Mouse (Mus musculus) frontal cortex, postnatal 14 days (tissue): Measurements from ENCODE around the gene Col18a1.

Source experiments
- DNase-seq, 2 experiments: peaks; one replicate each; pipeline ENCODE4 v3.0.0; 2022; ENCODE audit warnings: low spot score in 2 of 2

Gene Col18a1

DNA sequence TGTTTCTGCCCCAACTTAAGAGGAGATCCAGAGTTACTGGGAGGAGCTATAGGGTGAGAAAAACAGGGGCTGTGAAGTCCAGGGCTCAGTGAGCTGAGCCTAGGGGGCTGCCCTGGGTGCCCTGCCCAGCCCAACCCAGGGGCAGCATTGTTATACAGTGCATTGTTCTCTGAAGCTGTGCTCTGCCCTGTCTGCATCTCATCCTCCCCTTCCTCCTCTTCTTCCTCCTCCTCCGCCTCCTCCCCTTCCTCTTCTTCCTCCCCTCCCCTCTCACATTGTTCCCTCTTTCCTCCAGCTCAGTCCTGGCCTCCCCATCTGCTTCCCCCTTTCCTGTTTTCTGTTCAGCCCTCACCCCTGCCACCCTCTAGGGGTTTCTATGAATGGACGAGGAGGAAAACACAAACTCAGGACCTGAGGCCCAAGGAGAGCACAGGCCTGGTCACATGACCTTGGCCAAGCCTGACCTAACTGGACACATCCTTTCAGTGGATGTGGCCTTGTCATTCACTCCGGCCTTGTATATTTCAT, 16.5 kb upstream of the Col18a1 start:
- no peak for DNase-seq

DNA sequence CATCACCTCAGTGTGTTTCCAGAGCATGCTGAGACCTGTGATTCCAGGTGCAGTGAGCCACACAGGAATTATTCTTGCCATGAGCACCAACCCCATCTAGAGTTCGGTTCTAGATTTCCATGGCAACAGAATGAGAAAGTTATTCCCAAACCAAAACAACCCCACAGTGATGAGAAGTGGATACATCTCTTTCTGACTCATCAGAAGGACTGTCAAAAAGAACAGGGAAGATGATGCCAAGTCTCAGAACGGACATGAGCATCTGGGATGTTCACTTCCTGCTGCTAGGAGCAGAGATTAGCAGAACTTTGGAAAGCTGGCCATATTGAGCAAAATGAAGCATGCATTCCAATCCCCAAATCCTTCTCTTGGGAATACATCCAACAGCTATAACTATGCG, 13.8 kb upstream of the Col18a1 start:
- DNase-seq = no peak

DNA sequence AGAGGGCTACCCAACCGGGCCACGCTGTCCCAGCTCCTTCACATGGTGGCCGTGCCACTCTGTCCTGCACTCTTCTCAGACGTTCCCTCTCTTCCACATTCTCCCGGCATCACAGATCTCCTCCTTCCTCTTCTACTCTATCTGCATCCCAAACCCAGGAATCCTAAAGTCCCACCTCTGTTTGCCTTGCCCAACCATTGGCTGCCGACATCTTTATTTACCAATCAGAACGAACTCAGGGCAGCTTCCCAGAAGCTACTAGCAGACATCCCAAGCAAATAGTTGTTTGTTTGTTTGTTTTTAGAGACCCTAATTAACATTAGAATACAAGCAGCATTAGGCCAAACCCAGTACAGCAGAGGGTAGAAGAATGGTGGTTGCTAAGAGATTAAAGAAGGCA, 12.3 kb upstream of the Col18a1 start:
- no peak for DNase-seq

DNA sequence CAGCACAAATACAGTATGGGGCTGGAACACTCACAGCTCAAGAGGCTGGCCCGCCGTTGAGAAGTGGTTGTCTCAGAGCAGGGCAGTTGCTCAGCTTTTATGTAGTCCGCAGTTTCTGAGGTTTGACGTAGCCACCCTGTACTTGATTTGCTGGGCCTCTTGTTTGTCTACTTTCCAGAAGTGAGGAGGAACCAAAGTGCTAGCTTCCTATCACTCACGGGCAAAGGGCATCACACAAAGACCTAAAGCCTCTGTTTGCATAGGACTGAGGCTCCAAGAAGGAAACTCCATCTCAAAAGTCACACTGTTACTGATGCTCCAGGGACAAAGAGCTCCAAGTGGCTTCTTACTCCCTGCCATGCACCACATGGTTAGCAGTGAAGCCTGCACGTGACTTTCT, 4.1 kb upstream of the Col18a1 start:
- no peak for DNase-seq

DNA sequence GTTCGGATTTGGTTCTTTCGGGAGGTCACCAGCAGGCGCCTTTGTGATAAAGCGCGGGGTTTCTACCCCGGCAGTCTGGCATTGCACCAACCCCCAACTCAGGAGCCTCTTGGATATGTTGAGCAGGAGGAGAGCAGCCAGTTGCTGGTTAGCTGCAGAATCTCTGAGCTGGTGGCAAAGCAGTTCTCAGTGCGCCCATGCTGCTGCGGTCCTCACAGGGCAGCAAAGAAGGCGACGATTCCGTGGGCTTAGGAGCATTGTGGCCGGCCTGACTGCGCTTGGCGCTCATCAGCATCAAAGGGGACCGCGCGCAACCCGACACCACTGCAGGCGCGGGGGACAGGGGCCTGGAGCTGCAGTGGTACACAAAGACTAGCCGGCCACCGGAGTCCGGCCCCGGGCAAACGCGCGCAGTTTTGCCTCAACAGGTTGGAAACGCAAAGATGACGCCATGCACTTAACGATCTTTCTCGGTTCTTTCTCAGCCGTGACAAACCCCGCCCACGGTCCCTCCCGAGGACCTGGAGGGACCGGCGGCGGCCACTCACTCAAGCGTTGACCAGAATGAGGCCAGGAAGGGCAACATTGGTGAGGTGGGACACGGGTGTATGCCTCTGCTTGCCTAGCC, 916 bp downstream of the Col18a1 start:
- DNase-seq = no peak

DNA sequence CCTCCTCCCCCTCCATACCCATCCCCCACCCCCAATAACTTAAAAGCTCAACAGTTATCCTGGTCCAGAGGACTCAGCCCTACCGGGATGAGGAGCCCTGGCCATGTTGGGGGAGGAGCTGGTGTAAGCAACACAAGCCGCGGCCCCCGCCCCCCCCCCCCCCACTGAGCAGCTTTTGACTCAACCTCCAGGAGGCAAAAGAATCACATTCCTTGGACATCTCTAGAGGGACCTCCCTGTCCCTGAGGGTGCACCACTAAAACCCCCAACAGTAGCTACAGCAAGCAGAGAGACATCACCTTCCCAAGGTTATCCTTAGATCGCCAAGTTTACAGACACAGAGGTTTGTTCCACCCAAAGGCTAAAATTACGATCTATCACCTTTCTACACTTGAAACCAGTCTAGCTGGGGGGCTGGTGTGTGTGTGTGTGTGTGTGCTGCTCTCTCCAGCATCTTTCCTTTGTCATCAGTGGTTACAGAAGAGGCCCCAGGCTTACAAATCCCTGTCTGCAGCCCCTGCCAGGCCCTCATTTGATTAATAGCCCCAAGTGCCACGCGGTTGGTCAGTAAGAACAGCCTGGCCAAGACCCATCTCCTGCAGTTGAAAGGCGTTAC, 1.8 kb downstream of the Col18a1 start:
- DNase-seq = no peak

DNA sequence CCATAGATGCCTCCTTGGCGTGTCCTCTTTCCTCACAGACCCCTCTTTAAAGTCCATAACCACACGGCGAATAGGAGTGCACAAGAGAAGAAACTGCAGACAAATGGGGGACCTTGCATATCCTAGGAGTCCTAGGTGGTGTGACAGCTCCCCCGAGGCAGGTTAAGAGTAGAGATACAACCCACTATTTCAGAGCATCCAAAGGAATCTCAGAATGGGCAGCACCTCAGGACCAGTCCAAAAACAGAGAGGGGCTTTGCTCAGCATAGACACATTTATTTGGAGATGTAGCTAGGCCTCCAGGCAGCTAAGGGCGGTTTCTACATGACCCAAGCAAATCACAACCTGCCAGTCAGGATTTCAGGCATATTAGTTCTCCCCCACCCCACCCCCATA, 2.3 kb downstream of the Col18a1 start:
- no peak for DNase-seq

DNA sequence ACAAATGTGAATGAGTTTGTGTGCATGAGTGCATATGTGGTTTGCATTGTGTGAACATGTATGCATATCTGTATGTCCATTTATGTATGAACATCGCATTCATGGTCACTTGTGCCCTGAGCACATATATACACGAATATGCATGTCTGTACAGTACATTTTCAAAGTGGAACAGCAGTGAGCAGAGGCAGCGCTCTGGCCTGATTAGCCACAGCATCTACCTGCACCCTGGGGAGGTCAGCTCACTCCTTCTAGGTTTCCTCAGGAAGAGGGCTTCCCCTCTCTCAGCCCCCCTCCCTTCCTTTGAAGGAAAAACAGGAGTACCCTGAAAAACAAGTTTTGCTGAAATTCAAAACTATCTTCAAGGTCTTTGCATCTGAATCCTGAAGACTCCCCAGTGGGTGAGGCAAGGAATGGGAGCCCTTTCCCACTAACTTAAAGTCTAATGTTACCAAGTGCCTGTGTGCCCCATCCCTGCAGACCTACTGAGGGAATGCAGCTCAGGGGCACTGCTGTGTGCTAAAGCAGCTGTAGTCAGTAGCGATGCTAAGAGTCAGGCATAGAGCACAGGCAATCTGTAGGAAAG, 2.9 kb downstream of the Col18a1 start:
- DNase-seq = no peak

DNA sequence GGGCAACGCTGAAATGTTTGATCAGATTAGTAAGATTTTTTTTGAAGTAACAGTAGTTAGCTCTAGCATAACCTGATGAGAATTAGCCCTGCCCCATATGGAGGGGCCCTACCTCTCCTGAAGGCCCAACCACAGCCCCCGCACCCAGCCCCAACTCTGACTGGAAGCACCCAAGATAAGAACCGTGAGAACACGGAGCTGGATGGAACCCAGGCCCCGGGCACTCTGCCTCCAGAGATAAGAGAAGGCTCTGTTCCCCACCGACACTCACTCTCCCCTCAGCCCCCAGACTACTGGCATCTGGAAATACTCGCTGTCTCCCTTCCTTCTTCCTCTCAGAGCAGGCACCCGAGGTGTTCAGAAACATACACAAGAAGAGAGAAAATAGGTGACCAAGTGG, 6.8 kb downstream of the Col18a1 start:
- DNase-seq = no peak

DNA sequence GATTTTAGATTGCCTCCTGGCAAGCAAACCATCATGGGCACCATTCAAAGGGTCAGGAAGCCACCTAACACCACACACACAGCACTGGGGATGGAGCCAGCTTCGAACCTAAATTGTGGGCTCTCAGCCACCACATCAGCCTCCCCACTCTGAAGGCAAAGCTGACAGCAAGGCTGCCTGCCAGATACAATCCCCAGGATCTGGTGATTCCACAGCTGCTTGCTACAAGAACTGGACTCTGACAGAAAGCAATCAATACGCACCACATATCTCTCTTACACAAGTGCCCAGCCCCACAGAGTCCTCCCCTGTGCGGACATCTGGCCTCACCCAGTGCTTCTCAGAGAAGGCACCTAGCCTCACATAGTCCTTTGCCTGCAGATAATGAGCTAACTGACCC, 7.4 kb downstream of the Col18a1 start:
- DNase-seq = no peak

DNA sequence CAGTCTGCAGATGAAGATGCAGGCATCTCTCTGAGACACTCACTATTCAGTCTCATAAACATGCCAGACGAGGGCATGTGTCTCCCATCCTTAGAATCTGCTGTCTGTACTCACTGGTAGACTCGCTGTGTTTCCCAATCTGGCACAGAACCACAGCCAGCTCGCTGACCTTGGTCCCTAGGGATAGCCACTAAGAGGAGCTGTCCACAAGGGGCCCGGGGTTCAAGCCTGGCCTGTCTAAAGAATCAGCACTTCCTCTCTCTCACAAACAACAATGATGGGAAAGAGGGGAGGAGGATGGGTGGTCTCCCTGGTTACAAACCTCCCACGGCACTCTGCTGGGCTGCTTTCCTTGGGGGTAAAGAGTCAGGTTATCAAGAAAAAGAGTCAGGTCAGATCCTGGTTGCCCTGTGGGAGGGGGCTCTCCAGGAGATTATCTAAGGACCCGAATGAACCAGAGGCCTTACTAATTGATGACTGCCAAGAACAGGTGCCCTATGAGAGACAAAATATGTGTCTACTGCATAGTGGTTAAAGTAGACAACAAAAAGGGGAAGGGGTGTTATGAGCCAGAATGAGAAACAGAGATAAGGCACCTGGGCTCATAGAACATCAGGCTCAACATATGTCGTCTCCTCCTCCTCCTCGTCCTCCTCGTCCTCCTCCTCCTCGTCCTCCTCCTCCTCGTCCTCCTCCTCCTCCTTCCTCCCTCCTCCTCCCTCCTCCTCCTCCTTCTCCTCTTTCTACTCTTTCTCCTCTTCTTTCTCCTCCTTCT, 8.9 kb downstream of the Col18a1 start:
- no peak for DNase-seq

DNA sequence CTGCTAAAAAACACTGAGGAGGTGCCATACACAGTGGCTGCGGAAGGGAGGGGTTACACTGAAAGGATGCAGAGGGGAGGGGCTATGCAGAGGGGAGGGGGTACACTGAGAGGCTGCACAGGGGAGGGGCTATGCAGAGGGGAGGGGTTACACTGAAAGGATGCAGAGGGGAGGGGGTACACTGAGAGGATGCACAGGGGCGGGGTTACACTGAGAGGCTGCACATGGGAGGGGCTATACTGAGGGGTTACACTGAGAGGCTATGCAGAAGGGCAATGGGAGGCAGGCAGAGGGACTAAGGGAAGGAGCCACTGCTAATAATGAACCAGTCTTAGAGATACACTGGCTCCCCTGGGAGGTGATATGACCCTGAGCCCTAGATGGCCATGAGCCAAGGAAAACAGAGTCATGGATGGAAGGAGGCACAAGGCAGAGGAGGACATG, 14.1 kb downstream of the Col18a1 start:
- no peak for DNase-seq

DNA sequence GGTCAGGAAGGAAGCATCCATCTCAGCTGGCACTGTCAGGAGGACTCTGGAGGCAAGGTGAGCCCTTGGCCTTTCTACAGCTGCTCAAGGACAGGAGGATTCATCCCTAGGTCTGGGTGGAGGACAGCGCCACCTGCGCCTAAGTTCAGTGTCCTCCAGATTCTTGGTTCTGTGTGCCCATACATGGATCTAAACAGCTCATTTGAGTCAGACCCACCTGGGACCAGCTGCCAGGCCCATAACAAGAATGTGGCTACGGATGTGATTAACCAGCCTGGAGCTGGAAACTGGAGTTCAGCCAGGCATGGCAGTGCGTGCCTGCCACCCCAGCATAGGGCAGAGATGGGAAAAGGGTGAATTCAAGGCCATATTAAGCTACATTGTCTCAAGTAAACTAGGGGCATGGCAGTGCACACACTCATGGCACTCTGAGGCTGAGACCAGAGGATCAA, 14.8 kb downstream of the Col18a1 start:
- no peak for DNase-seq

DNA sequence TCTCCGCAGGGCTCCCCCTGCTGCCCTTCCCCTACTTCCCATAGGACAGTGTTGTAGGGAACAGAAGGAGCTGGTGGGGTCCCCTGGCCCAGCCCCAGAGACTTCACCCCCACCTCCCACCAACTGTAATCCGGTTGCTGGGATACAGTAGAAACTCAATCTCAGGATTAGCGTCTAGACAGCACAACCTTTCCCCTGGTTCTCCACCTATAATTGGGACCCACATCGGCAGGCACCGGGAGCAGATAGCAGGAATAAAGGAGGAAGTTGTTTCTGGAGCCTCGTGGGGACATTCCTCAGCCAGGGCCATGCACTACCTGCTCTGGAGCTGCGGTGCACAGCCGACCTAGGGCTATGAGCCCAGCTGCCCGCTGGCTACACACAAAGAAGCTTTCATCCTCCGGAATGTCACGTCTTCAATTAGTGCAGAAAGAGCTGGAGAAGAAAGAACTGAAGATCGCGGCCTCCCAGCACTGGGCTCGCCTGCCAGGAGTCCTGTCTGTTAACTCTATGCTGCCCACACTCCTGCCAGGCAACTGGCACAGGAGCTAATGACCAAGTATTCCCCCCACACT, 15.3 kb downstream of the Col18a1 start:
- DNase-seq = no peak

DNA sequence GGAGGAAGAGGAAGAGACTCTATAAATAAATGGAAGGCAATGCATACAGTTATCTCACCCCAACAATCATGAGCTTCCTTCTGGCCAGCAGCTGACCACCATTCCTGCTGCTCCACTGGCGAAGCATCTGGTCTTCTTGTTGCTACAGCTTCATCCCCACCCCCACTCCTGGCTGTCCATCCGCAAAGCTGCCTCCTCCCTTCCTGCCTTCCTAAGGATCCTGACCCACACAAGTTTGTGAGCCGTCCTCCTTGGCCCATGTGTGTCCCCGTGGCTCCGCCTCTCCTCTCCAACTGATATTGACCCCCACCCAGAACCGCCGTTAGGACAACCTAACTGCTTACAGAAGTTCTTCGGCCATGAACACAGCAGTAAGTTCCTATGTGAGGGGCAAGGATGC, 16.3 kb downstream of the Col18a1 start:
- no peak for DNase-seq

DNA sequence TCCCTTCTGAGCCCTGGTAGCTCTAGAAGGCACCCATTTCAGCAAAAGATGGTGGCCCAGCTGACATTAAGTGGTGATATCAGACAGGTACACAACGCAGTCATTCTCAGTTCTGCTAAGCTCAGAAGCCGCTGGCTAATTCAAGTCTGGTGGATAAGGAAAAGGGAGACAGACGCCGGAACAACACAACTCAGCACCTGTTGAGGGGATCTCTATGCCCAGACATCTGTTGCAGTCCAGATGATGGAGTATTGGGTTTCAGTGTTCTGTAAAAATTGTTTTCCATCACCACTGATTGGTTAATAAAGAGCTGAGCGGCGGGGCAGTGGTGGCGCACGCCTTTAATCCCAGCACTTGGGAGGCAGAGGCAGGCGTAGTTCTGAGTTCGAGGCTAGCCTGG, 18.8 kb downstream of the Col18a1 start:
- DNase-seq = no peak

DNA sequence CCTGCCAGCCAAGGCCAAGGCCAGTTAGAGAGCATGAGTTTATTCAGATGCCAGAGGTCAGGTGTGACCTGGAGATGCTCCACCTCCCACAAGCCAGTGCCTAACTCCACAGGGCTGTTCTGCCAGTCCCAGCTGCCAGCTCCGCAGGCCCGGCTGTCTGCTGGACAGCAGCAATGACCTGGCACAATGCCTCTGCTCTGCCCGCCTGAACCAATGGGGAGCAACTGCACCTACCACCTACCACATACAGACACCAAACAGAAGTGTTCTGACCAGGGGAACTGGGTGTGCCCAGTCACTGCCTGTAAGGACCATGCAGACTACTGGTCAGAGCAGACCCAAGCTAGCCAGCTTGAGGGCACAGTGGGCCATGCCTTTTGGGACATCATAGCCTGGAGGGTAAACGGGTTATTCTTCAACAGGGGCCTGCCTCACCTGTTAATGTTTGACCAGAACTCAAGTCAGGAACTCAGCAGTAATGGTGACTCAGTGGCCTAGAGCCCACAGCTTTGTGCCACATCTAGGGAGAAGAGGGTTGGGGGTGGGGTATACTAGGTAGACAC, 19.4 kb downstream of the Col18a1 start:
- DNase-seq = no peak

DNA sequence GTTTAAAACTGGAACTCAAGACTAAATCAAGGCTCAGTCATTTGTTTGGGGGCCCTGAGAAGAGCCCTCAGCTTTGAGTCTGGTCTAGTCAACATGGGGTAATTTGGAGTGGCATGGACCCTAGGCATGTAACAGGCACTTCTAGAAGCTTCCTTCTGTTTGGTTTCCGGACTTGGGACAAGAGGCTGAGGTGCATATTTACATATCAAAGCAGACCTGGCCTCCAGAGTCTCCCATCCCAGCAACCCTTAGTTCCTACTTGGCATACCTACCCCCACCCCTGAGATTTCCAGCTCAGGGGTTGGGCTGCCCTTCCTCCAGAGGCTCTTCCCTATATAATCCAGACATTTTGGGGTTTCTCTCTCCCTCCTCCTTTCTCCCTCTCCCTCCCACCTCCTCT, 20.4 kb downstream of the Col18a1 start:
- DNase-seq = no peak

DNA sequence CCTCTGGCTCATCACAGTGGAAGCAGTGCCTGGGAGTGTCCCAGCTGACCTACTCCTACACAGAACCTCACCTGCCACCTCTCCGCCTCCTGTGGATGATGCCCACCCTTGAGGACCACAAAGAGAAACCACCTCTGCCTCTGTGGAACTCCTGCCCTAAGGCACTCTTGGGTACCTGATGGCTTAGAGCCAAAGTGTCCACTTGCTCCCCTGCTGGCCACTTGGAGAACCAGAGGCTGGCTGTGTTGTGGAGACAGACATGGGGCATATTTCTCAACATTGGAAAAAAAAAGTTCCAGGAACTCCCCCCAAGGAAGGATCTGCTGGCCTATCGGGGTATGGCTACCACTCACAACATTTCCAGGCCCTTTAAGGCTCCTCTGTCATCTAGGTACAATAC, 22.0 kb downstream of the Col18a1 start:
- no peak for DNase-seq

DNA sequence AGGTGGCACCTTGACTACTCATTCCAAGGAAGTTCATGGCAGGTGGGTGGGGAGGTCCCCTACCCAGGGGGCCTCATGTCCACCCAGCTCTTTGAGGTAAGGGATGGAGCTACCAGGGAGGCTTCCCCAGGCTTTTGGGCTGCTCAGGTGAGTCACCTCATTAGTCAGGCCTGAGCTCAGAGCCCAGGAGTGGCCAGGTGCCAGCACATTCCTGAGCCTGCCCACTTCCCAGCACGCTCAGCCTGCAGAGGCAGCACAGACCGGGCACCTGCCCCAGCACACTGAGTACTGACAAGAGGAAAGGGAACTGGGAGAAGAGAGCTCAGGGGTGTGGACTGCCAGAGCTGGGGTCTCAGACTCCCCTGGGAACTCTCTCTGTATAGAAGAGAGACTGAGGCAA, 24.0 kb downstream of the Col18a1 start:
- no peak for DNase-seq

DNA sequence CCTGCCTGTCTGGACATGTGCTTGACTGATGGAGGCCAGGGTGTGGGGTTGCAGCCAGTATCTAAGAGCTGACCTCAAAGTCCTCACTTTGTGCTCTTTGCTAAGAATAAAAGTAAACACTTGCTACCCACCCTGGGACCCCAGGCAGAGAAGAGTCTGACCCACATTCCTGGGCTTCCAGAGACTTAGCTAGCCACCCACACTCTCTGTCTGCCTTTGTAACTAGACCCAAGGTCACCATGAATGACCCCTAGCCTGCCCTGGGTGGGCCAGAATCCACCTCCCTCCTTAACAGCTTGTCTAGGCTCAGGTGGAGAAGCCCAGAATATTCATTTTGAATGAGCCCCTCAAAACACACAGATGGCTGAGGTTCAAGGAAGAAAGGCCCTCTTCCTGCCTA, 28.0 kb downstream of the Col18a1 start:
- DNase-seq = no peak

DNA sequence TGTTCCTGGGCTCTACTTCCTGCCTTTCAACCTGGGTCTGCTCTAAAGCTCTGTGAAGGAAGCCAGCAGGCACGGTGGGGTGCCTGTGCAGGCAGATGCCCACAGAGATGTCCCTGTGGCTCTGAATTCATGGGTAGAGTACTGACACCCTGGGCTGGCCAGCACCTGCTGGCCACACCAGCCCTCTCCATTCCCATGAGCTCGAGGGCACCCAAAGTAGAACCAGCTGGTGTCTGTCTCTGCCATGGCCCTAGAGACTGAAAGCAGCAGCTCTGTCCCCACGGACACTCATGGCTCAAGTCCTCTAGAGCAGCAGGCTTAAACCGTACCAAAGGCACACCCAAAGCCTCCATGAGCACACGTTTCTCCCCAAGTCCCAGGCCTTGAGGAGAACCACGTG, 30.1 kb downstream of the Col18a1 start:
- no peak for DNase-seq
